Mouse (Mus musculus): ENCODE measurements around the gene Lrrc56. TPM values are rescaled to one million over a fixed set of nuclear protein-coding genes. Genes with fewer than 3 reads are reported as not detected.

Gene Lrrc56
- 1.5 TPM for polyA plus RNA-seq (2015; fragmentation: Illumina TruSeq; extraction: RNeasy Lipid Tissue Mini Kit (QIAGEN cat#74804); ENCODE audit: insufficient read depth, low replicate concordance)

DNA sequence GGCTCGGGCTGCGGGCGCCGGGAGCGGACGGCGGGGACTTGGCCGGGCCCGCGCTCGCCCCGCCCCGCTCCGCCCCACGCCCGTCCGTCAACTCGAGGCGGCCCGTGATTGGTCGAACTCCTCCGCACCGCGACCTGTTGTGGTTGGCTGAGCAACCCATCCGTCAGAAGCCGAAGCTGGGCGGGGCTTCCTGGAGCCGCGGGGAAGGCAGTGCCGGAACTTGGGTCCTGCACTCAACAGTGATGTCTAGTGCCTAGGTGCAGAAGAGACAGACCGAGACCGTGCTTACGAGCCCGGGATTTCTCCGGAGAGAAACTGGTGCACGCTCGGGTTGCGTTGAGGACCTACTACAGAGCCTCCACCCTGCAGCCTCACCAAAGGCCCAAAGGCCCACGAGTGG is at the start of gene Lrrc56, which contains the start of gene Hras:
Gene Lrrc56 (plus strand): TSS at position 210 of the 400 bp plus-strand sequence.
Gene Hras (minus strand): TSS at position 58 of the 400 bp plus-strand sequence.

DNA sequence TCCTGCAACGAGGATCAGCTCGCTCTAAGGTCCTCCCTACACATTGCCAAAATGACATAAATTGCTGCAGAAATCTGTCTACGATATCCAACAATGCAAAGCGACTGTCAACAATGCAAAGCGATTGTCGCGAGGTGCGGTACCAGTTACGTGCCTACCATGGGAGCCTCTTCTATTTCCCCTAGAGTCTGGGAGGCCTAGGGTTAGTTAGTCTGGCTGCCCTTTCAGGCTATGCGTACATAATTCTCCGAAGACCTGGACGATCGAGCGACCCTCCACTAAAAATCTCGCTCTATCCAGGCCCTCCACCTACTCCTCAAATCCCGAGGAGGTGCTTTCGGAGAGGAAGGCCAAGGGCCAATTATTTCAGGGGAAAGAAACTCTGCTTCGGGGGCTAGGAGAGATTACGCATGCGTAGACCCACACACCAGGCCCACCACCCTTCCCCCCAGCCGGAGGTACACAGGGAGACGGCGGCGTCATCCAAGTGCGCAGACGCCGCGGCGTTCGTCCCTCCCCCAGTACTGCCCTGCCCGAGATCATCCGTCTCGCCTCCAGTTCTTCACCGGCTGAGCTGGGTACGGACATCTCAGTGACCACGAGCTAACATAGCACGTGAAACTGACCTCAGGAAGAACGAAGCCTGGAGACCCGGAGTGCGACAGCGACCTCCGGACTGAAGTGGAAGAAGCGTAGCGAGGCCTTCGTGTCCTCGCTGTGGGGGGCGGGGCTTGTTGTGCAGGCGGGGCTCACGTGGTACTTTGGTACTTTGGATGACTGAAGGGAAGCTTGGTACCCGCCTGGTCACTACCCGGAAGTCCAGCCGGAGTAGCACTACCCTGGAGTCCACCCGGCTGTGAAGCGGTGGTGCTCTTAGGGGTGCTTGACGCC is 21.6 kb upstream of the Lrrc56 start, which contains the start of gene Rnh1:
Gene Rnh1 (minus strand): TSS at position 742 of the 891 bp plus-strand sequence.

DNA sequence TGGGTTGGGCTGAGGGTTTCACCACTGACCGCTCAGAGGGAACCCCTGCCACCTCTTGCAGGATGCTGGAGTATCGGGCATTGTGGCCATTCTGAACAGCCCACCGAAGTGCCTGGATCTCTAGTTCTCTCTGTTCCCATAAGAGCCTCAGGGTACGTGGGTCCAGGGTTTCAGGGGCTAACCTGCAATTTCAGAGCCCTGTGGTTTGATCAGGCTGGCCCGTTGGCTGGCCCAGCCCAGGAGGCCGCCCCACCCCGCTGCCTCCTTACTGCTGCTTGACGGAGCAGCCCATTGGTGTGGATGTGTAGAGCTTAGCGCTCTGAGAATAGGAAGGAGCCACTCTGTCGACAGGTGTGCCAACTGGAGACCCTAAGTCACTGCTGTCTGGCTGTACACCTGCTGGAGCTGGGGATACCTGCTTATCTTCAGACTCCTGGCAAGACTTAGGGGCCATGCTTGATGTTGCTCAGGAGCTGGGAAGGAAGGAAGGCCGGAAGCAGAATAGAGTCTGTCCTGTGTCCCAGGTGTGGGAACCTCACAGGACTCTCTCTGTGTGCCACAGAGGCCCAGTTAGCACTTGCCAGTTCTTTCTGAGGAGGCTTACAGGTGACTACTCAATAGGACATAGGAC is 19.8 kb downstream of the Lrrc56 start, which contains the start of gene Lmntd2:
Gene Lmntd2 (minus strand): TSS at position 476 of the 631 bp plus-strand sequence.

DNA sequence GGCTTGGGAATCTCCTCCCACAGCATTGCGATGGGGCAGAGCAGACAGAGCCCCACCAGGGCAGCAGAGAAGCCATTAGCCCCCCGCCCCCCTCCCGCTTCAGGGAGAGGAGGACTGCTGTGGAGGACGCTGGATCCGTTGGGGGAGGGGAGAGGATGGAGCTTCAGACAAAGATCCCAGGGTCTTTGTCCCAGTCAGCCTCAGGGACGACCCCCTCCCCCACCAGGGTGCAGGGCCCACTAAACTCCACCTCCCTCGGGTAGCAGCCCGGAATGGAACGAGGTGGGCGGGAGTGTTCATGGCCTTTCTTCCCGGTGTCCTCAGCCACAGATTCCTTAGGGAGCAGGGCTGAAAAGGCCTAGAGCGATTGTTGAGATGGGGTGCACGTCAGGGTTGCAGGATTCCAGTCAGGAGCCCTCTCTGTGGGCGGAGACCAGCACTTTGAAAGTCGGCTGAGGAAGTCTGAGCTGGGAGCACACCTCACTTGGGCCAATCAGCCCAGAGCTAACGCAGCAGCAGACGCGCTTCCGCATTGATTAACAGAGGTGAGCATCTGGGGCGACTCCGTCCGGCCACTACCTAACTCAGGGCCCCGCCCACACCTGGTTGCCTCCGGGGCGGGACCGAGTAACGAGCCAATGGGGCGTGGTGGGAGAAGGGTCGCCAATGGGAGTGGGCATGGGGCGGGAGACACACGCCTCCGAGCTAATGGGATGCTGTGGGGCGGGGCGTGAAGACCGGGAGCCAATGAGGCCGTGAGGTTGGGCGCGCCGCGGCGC is 21.3 kb downstream of the Lrrc56 start, which contains the start of gene Rassf7:
Gene Rassf7 (plus strand): TSS at position 760 of the 779 bp plus-strand sequence.

DNA sequence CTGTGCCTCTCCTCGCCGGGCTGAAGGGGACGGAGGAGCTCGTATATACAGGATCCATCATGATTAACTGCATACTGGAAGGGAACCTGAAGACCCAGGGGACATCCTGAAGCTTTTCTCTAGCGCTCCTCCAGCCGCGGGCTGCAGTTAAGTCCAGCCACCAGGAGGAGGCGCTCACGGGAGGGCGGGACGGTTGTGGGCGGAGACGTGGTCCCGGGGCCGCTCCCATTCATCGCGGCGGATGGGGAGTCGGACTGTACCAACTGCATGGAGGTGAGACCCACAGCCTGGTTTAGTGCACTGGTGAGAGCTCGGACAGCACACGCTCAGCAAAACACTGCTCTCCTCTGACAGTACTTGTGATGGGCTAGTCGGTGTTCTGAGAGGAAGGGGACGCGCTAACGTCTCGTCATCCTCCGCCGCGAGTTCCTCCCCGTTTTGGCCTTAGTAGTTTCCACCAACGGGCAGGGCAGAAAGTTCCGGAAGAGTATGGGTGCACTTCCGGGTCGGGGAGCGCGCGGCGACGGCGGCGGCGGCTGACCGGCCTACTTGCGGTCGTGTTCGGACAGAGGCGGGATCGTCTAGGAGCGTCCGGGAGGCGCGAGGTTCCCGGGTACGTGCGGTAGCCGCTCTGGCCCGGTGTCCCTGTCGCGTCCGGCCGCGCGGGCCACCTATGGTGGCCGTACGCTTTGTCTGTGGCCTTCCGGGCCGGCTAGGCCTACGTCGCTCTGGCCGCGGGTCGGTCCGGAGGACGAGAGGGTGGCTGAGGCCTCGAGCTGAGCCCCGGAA is 34.5 kb downstream of the Lrrc56 start, which contains the start of gene Phrf1:
Gene Phrf1 (plus strand): TSS at position 506 of the 789 bp plus-strand sequence.

Other genes starting within 250 kb of the Lrrc56 start
- 0.47 TPM for gene Ifitm5, start 243.9 kb upstream of the Lrrc56 start, polyA plus RNA-seq (2015; fragmentation: Illumina TruSeq; extraction: RNeasy Lipid Tissue Mini Kit (QIAGEN cat#74804); ENCODE audit: insufficient read depth, low replicate concordance)
- gene Gm45717, start 238.2 kb upstream of the Lrrc56 start, polyA plus RNA-seq (2015; fragmentation: Illumina TruSeq; extraction: RNeasy Lipid Tissue Mini Kit (QIAGEN cat#74804); ENCODE audit: insufficient read depth, low replicate concordance) = not detected
- gene Ifitm2, start 238.2 kb upstream of the Lrrc56 start, polyA plus RNA-seq (2015; fragmentation: Illumina TruSeq; extraction: RNeasy Lipid Tissue Mini Kit (QIAGEN cat#74804); ENCODE audit: insufficient read depth, low replicate concordance) = 142 TPM
- 72.5 TPM for gene Ifitm1, start 226.9 kb upstream of the Lrrc56 start, polyA plus RNA-seq (2015; fragmentation: Illumina TruSeq; extraction: RNeasy Lipid Tissue Mini Kit (QIAGEN cat#74804); ENCODE audit: insufficient read depth, low replicate concordance)
- gene Ifitm3, start 183.4 kb upstream of the Lrrc56 start, polyA plus RNA-seq (2015; fragmentation: Illumina TruSeq; extraction: RNeasy Lipid Tissue Mini Kit (QIAGEN cat#74804); ENCODE audit: insufficient read depth, low replicate concordance) = 262 TPM
- gene Ifitm6, start 176.2 kb upstream of the Lrrc56 start, polyA plus RNA-seq (2015; fragmentation: Illumina TruSeq; extraction: RNeasy Lipid Tissue Mini Kit (QIAGEN cat#74804); ENCODE audit: insufficient read depth, low replicate concordance) = 60.0 TPM
- gene Gm17387, start 165.0 kb upstream of the Lrrc56 start, polyA plus RNA-seq (2015; fragmentation: Illumina TruSeq; extraction: RNeasy Lipid Tissue Mini Kit (QIAGEN cat#74804); ENCODE audit: insufficient read depth, low replicate concordance) = not detected
- 0.21 TPM for gene B4galnt4, start 133.1 kb upstream of the Lrrc56 start, polyA plus RNA-seq (2015; fragmentation: Illumina TruSeq; extraction: RNeasy Lipid Tissue Mini Kit (QIAGEN cat#74804); ENCODE audit: insufficient read depth, low replicate concordance)
- gene Pkp3, start 115.9 kb upstream of the Lrrc56 start, polyA plus RNA-seq (2015; fragmentation: Illumina TruSeq; extraction: RNeasy Lipid Tissue Mini Kit (QIAGEN cat#74804); ENCODE audit: insufficient read depth, low replicate concordance) = 14.6 TPM
- gene Sigirr, start 93.6 kb upstream of the Lrrc56 start, polyA plus RNA-seq (2015; fragmentation: Illumina TruSeq; extraction: RNeasy Lipid Tissue Mini Kit (QIAGEN cat#74804); ENCODE audit: insufficient read depth, low replicate concordance) = 22.3 TPM
- not detected for gene Ano9, start 76.4 kb upstream of the Lrrc56 start, polyA plus RNA-seq (2015; fragmentation: Illumina TruSeq; extraction: RNeasy Lipid Tissue Mini Kit (QIAGEN cat#74804); ENCODE audit: insufficient read depth, low replicate concordance)
- 20.3 TPM for gene Ptdss2, start 71.8 kb upstream of the Lrrc56 start, polyA plus RNA-seq (2015; fragmentation: Illumina TruSeq; extraction: RNeasy Lipid Tissue Mini Kit (QIAGEN cat#74804); ENCODE audit: insufficient read depth, low replicate concordance)
- gene Rnh1, start 21.3 kb upstream of the Lrrc56 start, polyA plus RNA-seq (2015; fragmentation: Illumina TruSeq; extraction: RNeasy Lipid Tissue Mini Kit (QIAGEN cat#74804); ENCODE audit: insufficient read depth, low replicate concordance) = 38.6 TPM
- 16.9 TPM for gene Hras, start 152 bp upstream of the Lrrc56 start, polyA plus RNA-seq (2015; fragmentation: Illumina TruSeq; extraction: RNeasy Lipid Tissue Mini Kit (QIAGEN cat#74804); ENCODE audit: insufficient read depth, low replicate concordance)
- gene Lmntd2, start 19.9 kb downstream of the Lrrc56 start, polyA plus RNA-seq (2015; fragmentation: Illumina TruSeq; extraction: RNeasy Lipid Tissue Mini Kit (QIAGEN cat#74804); ENCODE audit: insufficient read depth, low replicate concordance) = 2.9 TPM
- 3.6 TPM for gene Rassf7, start 21.7 kb downstream of the Lrrc56 start, polyA plus RNA-seq (2015; fragmentation: Illumina TruSeq; extraction: RNeasy Lipid Tissue Mini Kit (QIAGEN cat#74804); ENCODE audit: insufficient read depth, low replicate concordance)
- 70.7 TPM for gene Phrf1, start 34.6 kb downstream of the Lrrc56 start, polyA plus RNA-seq (2015; fragmentation: Illumina TruSeq; extraction: RNeasy Lipid Tissue Mini Kit (QIAGEN cat#74804); ENCODE audit: insufficient read depth, low replicate concordance)
- gene Irf7, start 72.3 kb downstream of the Lrrc56 start, polyA plus RNA-seq (2015; fragmentation: Illumina TruSeq; extraction: RNeasy Lipid Tissue Mini Kit (QIAGEN cat#74804); ENCODE audit: insufficient read depth, low replicate concordance) = 74.7 TPM
- gene Cdhr5, start 82.6 kb downstream of the Lrrc56 start, polyA plus RNA-seq (2015; fragmentation: Illumina TruSeq; extraction: RNeasy Lipid Tissue Mini Kit (QIAGEN cat#74804); ENCODE audit: insufficient read depth, low replicate concordance) = 0.19 TPM
- not detected for gene Sct, start 85.0 kb downstream of the Lrrc56 start, polyA plus RNA-seq (2015; fragmentation: Illumina TruSeq; extraction: RNeasy Lipid Tissue Mini Kit (QIAGEN cat#74804); ENCODE audit: insufficient read depth, low replicate concordance)
- gene Drd4, start 97.8 kb downstream of the Lrrc56 start, polyA plus RNA-seq (2015; fragmentation: Illumina TruSeq; extraction: RNeasy Lipid Tissue Mini Kit (QIAGEN cat#74804); ENCODE audit: insufficient read depth, low replicate concordance) = not detected
- 23.2 TPM for gene Deaf1, start 133.5 kb downstream of the Lrrc56 start, polyA plus RNA-seq (2015; fragmentation: Illumina TruSeq; extraction: RNeasy Lipid Tissue Mini Kit (QIAGEN cat#74804); ENCODE audit: insufficient read depth, low replicate concordance)
- gene Tmem80, start 133.6 kb downstream of the Lrrc56 start, polyA plus RNA-seq (2015; fragmentation: Illumina TruSeq; extraction: RNeasy Lipid Tissue Mini Kit (QIAGEN cat#74804); ENCODE audit: insufficient read depth, low replicate concordance) = 56.8 TPM
- 0.76 TPM for gene Eps8l2, start 144.7 kb downstream of the Lrrc56 start, polyA plus RNA-seq (2015; fragmentation: Illumina TruSeq; extraction: RNeasy Lipid Tissue Mini Kit (QIAGEN cat#74804); ENCODE audit: insufficient read depth, low replicate concordance)
- gene Taldo1, start 198.0 kb downstream of the Lrrc56 start, polyA plus RNA-seq (2015; fragmentation: Illumina TruSeq; extraction: RNeasy Lipid Tissue Mini Kit (QIAGEN cat#74804); ENCODE audit: insufficient read depth, low replicate concordance) = 140 TPM
- 38.7 TPM for gene Gatd1, start 220.0 kb downstream of the Lrrc56 start, polyA plus RNA-seq (2015; fragmentation: Illumina TruSeq; extraction: RNeasy Lipid Tissue Mini Kit (QIAGEN cat#74804); ENCODE audit: insufficient read depth, low replicate concordance)
- gene Cend1, start 235.3 kb downstream of the Lrrc56 start, polyA plus RNA-seq (2015; fragmentation: Illumina TruSeq; extraction: RNeasy Lipid Tissue Mini Kit (QIAGEN cat#74804); ENCODE audit: insufficient read depth, low replicate concordance) = not detected
- 10.7 TPM for gene Slc25a22, start 243.7 kb downstream of the Lrrc56 start, polyA plus RNA-seq (2015; fragmentation: Illumina TruSeq; extraction: RNeasy Lipid Tissue Mini Kit (QIAGEN cat#74804); ENCODE audit: insufficient read depth, low replicate concordance)
- gene Pidd1, start 249.9 kb downstream of the Lrrc56 start, polyA plus RNA-seq (2015; fragmentation: Illumina TruSeq; extraction: RNeasy Lipid Tissue Mini Kit (QIAGEN cat#74804); ENCODE audit: insufficient read depth, low replicate concordance) = 4.4 TPM